In genomic region chr15:83304804-83305191, GRCm38 (mm10) we compare ENCODE assay signal across 12 mouse cellular contexts. TPM values are rescaled to one million over a fixed set of nuclear protein-coding genes. Genes with fewer than 3 reads are reported as not detected.
DNase-seq lines count a peak whose midpoint lies in the region; ATAC-seq and TF ChIP-seq lines count a peak whose summit lies in the region.
"Had no signal": no experiment of that assay in that cellular context is flagged by ENCODE, and none has a peak within 500 bp of the region (broad histone marks: within the 10 kb centered on the region; RNA-seq: fewer than 3 reads in every experiment).

No protein-coding gene starts in this region.

- H3K36me3 ChIP-seq in hindbrain, embryonic 10.5 days, result peaks cover 32% of the 10 kb centered on the region
- H3K36me3 ChIP-seq in hindbrain, embryonic 14.5 days (replicated peaks; ENCODE audit: control insufficient read depth, insufficient read depth), result peaks cover 58% of the 10 kb centered on the region
- peaks cover 29% of the 10 kb centered on the region; the same call in 1 of the 2 replicates for H3K36me3 ChIP-seq in lung, embryonic 15.5 days
- H3K36me3 ChIP-seq in intestine, postnatal 0 days (ENCODE audit: control insufficient read depth, insufficient read depth), result peaks cover 84% of the 10 kb centered on the region

- no peaks in the 10 kb centered on the region for H3K9me3 ChIP-seq in hindbrain, embryonic 10.5 days
- H3K9me3 ChIP-seq in hindbrain, embryonic 14.5 days (ENCODE audit: control insufficient read depth, low read length), result no peaks in the 10 kb centered on the region
- no peaks in the 10 kb centered on the region for H3K9me3 ChIP-seq in lung, embryonic 15.5 days
- H3K9me3 ChIP-seq in intestine, postnatal 0 days (ENCODE audit: control insufficient read depth), result no peaks in the 10 kb centered on the region
- H3K9me3 ChIP-seq: limb, embryonic 12.5 days had no signal

- WGBS in hindbrain, embryonic 10.5 days, result 82% methylated on average over 9 of the region's 9 CpGs
- WGBS in hindbrain, embryonic 14.5 days, result 74% methylated on average over 9 of the region's 9 CpGs
- 84% methylated on average over 9 of the region's 9 CpGs for WGBS in lung, embryonic 15.5 days
- 87% methylated on average over 9 of the region's 9 CpGs for WGBS in intestine, postnatal 0 days

- TF ChIP-seq POLR2A in cortical plate, adult 2 months (IDR thresholded peaks at IDR 0.05; ENCODE audit: extremely low read depth, insufficient read depth, low read length), result no peak

- H3K4me1 ChIP-seq in hindbrain, embryonic 10.5 days (replicated peaks), result peaks cover 35% of the 10 kb centered on the region
- no peaks in the 10 kb centered on the region for H3K4me1 ChIP-seq in hindbrain, embryonic 14.5 days (replicated peaks; ENCODE audit: control insufficient read depth, insufficient read depth, low read length)
- H3K4me1 ChIP-seq in lung, embryonic 15.5 days, result peaks cover 24% of the 10 kb centered on the region
- peaks cover 4% of the 10 kb centered on the region; the same call in 1 of the 2 replicates for H3K4me1 ChIP-seq in cortical plate, adult 2 months (ENCODE audit: control insufficient read depth, insufficient read depth, low read length)
- peaks cover 11% of the 10 kb centered on the region for H3K4me1 ChIP-seq in intestine, postnatal 0 days (replicated peaks; ENCODE audit: control insufficient read depth, insufficient read depth, low read length)
- H3K4me1 ChIP-seq: limb, embryonic 12.5 days had no signal

- H3K9ac ChIP-seq in hindbrain, embryonic 14.5 days, result no peak overlapping the region
- no peak overlapping the region for H3K9ac ChIP-seq in lung, embryonic 15.5 days
- no peak overlapping the region for H3K9ac ChIP-seq in intestine, postnatal 0 days (ENCODE audit: low read depth, low read length)
- H3K9ac ChIP-seq: limb, embryonic 12.5 days had no signal

- no peak for TF ChIP-seq CTCF in cortical plate, adult 2 months (IDR thresholded peaks at IDR 0.05; ENCODE audit: extremely low read depth, insufficient read depth, low read length)
- TF ChIP-seq CTCF in intestine, postnatal 0 days (IDR thresholded peaks at IDR 0.05; ENCODE audit: low read depth), result no peak

- no peak for DNase-seq in hindbrain, embryonic 10.5 days (ENCODE audit: low spot score)
- DNase-seq in hindbrain, embryonic 14.5 days (ENCODE audit: low spot score), result no peak
- no peak for DNase-seq in lung, postnatal 25 days (ENCODE audit: low spot score)
- no peak for DNase-seq in cerebellum, adult 11-12 months
- DNase-seq in thymus, postnatal 4 days, result no peak
- DNase-seq: retina, postnatal 1 day had no signal

- ATAC-seq in hindbrain, embryonic 14.5 days (ENCODE audit: low FRiP score), result no peak
- no peak for ATAC-seq in lung, embryonic 15.5 days (ENCODE audit: borderline replicate concordance, extremely low read depth, low FRiP score, low TSS enrichment)
- ATAC-seq in intestine, postnatal 0 days, result peak; percentile 2; the same call in 1 of the 2 replicates

- no peaks in the 10 kb centered on the region for H3K27me3 ChIP-seq in hindbrain, embryonic 10.5 days (ENCODE audit: insufficient read depth, poor library complexity, severe bottlenecking)
- no peaks in the 10 kb centered on the region for H3K27me3 ChIP-seq in hindbrain, embryonic 14.5 days (ENCODE audit: control insufficient read depth, insufficient read depth, low read length)
- H3K27me3 ChIP-seq in lung, embryonic 15.5 days, result no peaks in the 10 kb centered on the region
- H3K27me3 ChIP-seq in intestine, postnatal 0 days (replicated peaks; ENCODE audit: control insufficient read depth, insufficient read depth, low read length), result no peaks in the 10 kb centered on the region
- H3K27me3 ChIP-seq: limb, embryonic 12.5 days had no signal

- H3K4me3 ChIP-seq in hindbrain, embryonic 10.5 days, result no peak overlapping the region
- H3K4me3 ChIP-seq in hindbrain, embryonic 14.5 days (replicated peaks; ENCODE audit: low read length), result no peak overlapping the region
- no peak overlapping the region for H3K4me3 ChIP-seq in lung, embryonic 15.5 days
- H3K4me3 ChIP-seq in cortical plate, adult 2 months (ENCODE audit: insufficient read depth, low read length), result no peak overlapping the region
- H3K4me3 ChIP-seq in intestine, postnatal 0 days (ENCODE audit: low read depth, low read length), result no peak overlapping the region
- H3K4me3 ChIP-seq: erythroblast, embryonic 14.5 days; limb, embryonic 12.5 days had no signal

- H3K27ac ChIP-seq in hindbrain, embryonic 10.5 days, result peak overlapping the region; percentile 47; the same call in 1 of the 2 replicates
- no peak overlapping the region for H3K27ac ChIP-seq in hindbrain, embryonic 14.5 days
- peak overlapping the region; percentile 38 for H3K27ac ChIP-seq in lung, embryonic 15.5 days
- H3K27ac ChIP-seq in cortical plate, adult 2 months (ENCODE audit: insufficient read depth, low read length), result peak overlapping the region; percentile 90
- H3K27ac ChIP-seq in intestine, postnatal 0 days (ENCODE audit: low read depth, low read length), result no peak overlapping the region; the same call in 1 of the 2 replicates
- H3K27ac ChIP-seq: limb, embryonic 12.5 days; macrophage had no signal

- no peak overlapping the region for H3K4me2 ChIP-seq in hindbrain, embryonic 14.5 days (replicated peaks)
- H3K4me2 ChIP-seq in lung, embryonic 15.5 days, result no peak overlapping the region
- peak overlapping the region; percentile 21; the same call in 1 of the 2 replicates for H3K4me2 ChIP-seq in intestine, postnatal 0 days (replicated peaks; ENCODE audit: low read depth)
- H3K4me2 ChIP-seq: limb, embryonic 12.5 days had no signal

RNA-seq across cellular contexts. Expression of gene Arfgap3, which starts 45.2 kb away (rescaled TPM):
- 33.1 and 36.9 TPM in 2 replicates for polyA plus RNA-seq in hindbrain, embryonic 10.5 days (2016; fragmentation: Nextera tagmentation; extraction: Ambion mirVana)
- 38.4 and 43.2 TPM in 2 replicates for polyA plus RNA-seq in hindbrain, embryonic 14.5 days (2014; fragmentation: Nextera tagmentation; extraction: Ambion mirVana)
- 38.3 and 43.9 TPM in 2 replicates for polyA plus RNA-seq in lung, embryonic 15.5 days (2015; fragmentation: Nextera tagmentation; extraction: Ambion mirVana)
- 24.8 and 24.9 TPM in 2 replicates for polyA plus RNA-seq in cortical plate, adult 2 months (2012; rRNA removed)
- polyA plus RNA-seq in intestine, postnatal 0 days (2015; fragmentation: Nextera tagmentation; extraction: Ambion mirVana), result 119 and 124 TPM in 2 replicates

RNA-seq across cellular contexts. Expression of gene A4galt, which starts 53.2 kb away (rescaled TPM):
- polyA plus RNA-seq in hindbrain, embryonic 10.5 days (2016; fragmentation: Nextera tagmentation; extraction: Ambion mirVana), result 1.2 and 1.5 TPM in 2 replicates
- polyA plus RNA-seq in hindbrain, embryonic 14.5 days (2014; fragmentation: Nextera tagmentation; extraction: Ambion mirVana), result 2.3 and 4.2 TPM in 2 replicates
- polyA plus RNA-seq in lung, embryonic 15.5 days (2015; fragmentation: Nextera tagmentation; extraction: Ambion mirVana), result 3.5 and 3.6 TPM in 2 replicates
- 4.6 and 4.7 TPM in 2 replicates for polyA plus RNA-seq in cortical plate, adult 2 months (2012; rRNA removed)
- polyA plus RNA-seq in intestine, postnatal 0 days (2015; fragmentation: Nextera tagmentation; extraction: Ambion mirVana), result 8.1 and 8.6 TPM in 2 replicates
- polyA plus RNA-seq: erythroblast, embryonic 14.5 days had no signal

Comparison
In these comparisons a context has a peak if more than half of its experiments do, and no peak if none do; other contexts are left out.
1. H3K27ac ChIP-seq: peak in hindbrain, embryonic 10.5 days (single experiment), lung, embryonic 15.5 days (single experiment) and cortical plate, adult 2 months (single experiment); none in hindbrain, embryonic 14.5 days (single experiment) and intestine, postnatal 0 days (single experiment).